Mouse (Mus musculus) lung, adult 2 months (tissue): ENCODE measurements around the gene Sh2b3. TPM values are rescaled to one million over a fixed set of nuclear protein-coding genes. Genes with fewer than 3 reads are reported as not detected.

Experiments
- DNase-seq: peaks from one replicate; pipeline ENCODE4 v3.0.0; 2022
- H3K4me1 ChIP-seq: fragments of 200-500 bp; 2 replicates; pipeline ENCODE4 v1.6.1; 2011; ENCODE audit warnings: low read length; ENCODE audit not compliant: control insufficient read depth, insufficient read depth
- H3K4me3 ChIP-seq: fragments of 200-500 bp; replicated peaks from 2 replicates; pipeline ENCODE3; 2011; ENCODE audit warnings: low read depth, mild to moderate bottlenecking, control low read depth, low read length; ENCODE audit errors: extremely low read depth
- CTCF ChIP-seq: fragments of 200-500 bp; IDR thresholded peaks from 2 replicates; pipeline ENCODE4 v1.5.1; 2011; ENCODE audit warnings: mild to moderate bottlenecking, low read length, control low read depth; ENCODE audit not compliant: insufficient read depth
- POLR2A ChIP-seq: fragments of 200-500 bp; IDR thresholded peaks from 2 replicates; pipeline ENCODE4 v1.6.1; 2011; ENCODE audit warnings: low read depth, mild to moderate bottlenecking, control low read depth, low read length, borderline replicate concordance; ENCODE audit errors: extremely low read depth
- WGBS: fragments of 180-500 bp; shearing (Covaris S2); methylation state at CpG from one replicate; pipeline ENCODE4 v1.1.7; 2018; 5-methylcytosine and 5-hydroxymethylcytosine counted together
- polyA plus RNA-seq: library from polyadenylated mRNA; depleted of rRNA; stranded (reverse); fragments of >200 nt; gene quantifications from 2 replicates; pipeline ENCODE4 v1.2.3, GENCODE M21; 2012

Gene Sh2b3
- polyA plus RNA-seq, 1 experiment: 58.8 TPM

DNA sequence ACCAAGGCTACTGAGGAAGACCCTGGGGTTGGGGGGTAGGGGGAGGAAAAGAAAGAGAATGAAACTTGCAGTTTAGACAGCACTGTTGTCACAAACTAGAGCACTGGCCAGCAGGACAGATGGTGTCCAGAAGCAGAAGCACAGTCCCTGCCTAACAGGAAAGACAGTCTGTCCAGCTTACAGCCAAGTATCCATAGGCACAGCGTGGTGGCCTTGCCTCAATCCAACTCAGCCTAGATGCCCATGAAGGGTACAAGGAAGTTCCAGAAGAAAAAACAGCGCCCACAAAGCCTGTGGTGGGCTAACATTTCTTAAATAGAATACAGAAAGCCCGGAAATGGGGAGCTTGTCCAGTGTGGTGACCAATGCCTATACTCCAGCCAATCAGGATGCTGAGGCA, 11.8 kb downstream of the Sh2b3 start:
- Histone ChIP-seq H3K4me3 (no peak overlapping the region), H3K4me1 (peaks cover 24% of the 10 kb centered on the region)
- TF ChIP-seq POLR2A: no peak
- TF ChIP-seq CTCF: no peak
- no peak for DNase-seq
- WGBS: 78% methylated on average over 3 of the region's 3 CpGs

DNA sequence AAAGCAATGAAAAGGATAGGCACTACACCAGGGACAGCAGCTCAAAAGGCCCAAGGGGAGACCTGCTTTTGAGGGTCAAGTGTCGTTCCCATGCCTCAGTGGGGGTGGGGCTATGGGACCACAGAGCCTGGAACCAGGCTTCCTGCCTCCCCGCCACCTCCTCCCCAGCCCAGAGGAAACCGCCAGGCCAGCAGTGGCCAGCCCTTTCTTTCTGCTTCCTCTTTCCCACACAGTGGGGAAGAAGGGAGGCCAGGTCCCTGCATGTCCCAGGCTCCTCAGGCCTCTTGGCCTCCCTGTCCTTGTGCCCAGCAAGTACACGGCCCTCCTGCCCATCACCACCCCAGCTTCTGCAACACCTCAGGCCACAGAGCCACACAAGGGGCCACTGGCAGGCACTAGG, 13.3 kb downstream of the Sh2b3 start:
- no peak overlapping the region for H3K4me3 ChIP-seq
- 37% methylated on average over 4 of the region's 4 CpGs for WGBS
- no peak for TF ChIP-seq POLR2A
- TF ChIP-seq CTCF: no peak
- peaks cover 30% of the 10 kb centered on the region for H3K4me1 ChIP-seq
- DNase-seq: no peak

DNA sequence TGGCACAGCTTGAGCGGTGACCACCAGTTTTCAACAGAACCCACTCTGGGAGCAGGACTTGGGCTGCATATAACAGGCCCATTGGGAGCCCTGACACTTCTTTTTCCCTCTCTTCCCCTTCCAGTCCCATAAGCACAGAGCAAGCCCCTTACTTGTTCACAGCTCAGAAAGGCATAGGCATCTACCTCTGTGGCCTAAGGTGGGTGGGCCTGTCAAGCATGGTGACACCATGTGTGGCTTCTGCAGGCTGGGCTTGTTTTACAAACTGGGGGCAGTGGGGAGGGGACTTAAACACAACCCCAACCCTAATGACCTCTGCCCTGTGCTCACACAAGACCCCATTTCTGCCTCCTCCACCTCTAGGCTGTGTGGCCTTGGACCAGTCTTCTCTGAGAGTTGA, 13.8 kb downstream of the Sh2b3 start:
- 94% methylated on average over 1 of the region's 1 CpGs for WGBS
- no peak for DNase-seq

DNA sequence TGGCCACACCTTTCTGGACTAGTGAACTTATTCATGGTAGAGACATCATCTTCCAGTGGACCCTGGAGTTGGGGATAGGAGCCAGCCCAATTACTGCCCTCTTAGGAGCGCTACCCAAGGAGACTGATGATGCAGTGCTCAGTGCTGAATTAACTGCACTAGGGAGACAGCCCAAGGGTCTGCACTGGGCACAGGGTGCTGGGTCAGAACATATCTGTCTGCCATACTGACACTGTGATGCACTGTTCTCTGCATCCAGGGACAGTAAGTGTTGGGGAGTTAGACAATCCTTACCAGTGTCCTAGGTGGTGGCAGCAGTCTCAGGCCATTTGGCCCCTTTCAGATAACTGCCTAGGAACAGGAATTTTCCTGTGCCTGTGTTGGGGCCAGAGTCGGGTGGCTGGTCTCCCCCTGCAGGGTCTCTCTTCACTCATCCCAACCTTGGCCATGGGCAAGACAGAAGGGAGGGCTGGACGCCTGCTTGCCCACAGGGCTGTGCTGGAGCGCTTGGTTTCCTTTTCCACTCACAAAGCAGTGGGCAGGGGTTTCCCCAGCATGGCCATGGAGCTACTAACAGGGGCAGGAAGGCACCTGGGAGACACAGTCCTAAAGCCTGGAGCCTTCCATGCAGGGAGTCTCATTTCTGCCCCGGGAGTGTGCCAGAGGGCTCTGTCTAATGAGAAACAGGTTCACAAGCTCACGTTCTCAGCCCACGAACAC, 14.5 kb downstream of the Sh2b3 start:
- peaks cover 30% of the 10 kb centered on the region for H3K4me1 ChIP-seq
- DNase-seq: no peak
- TF ChIP-seq CTCF: no peak
- no peak for TF ChIP-seq POLR2A
- WGBS: 67% methylated on average over 7 of the region's 7 CpGs
- H3K4me3 ChIP-seq: no peak overlapping the region

More for the DNA sequence above, 13.8 kb downstream of the Sh2b3 start:
- Histone ChIP-seq H3K4me1 (peaks cover 30% of the 10 kb centered on the region), H3K4me3 (no peak overlapping the region)
- no peak for TF ChIP-seq POLR2A
- no peak for TF ChIP-seq CTCF

DNA sequence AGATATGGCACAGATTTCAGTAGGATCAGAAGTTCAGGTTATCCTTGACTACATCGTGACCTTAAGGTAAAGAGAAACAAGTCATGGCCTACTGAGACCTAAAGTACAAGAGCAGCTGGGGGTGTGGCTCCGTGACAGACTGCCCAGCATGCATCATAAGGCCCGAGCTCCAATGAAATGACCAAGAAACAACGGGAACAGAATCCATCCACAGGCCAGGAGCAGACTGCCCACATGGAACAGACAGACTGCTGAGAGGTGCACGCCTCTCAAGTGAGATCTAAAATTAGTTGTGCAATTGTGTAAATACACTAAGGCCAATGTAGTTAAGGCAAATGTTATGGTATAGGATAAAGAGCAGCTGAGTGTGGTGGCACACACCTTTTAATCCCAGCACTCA, 15.9 kb downstream of the Sh2b3 start:
- no peak overlapping the region for H3K4me3 ChIP-seq
- peaks cover 30% of the 10 kb centered on the region for H3K4me1 ChIP-seq
- TF ChIP-seq CTCF: no peak
- no peak for TF ChIP-seq POLR2A
- DNase-seq: no peak
- 56% methylated on average over 5 of the region's 5 CpGs for WGBS

- WGBS: 85% methylated on average over 5 of the region's 5 CpGs
- no peak for DNase-seq
- H3K4me3 ChIP-seq: no peak overlapping the region
- TF ChIP-seq CTCF: no peak
- H3K4me1 ChIP-seq: peaks cover 28% of the 10 kb centered on the region
These were observed 16.3 kb downstream of the Sh2b3 start for GRCm38 (mm10) chr5:121821116-121821515.

GRCm38 (mm10) chr5:121820657-121821056, 16.8 kb downstream of the Sh2b3 start:
- TF ChIP-seq POLR2A (no peak), CTCF (no peak)
- peaks cover 28% of the 10 kb centered on the region for H3K4me1 ChIP-seq
- 31% methylated on average over 3 of the region's 3 CpGs for WGBS
- no peak for DNase-seq
- H3K4me3 ChIP-seq: no peak overlapping the region

- no peak overlapping the region for H3K4me3 ChIP-seq
- DNase-seq: no peak
- WGBS: 49% methylated on average over 2 of the region's 2 CpGs
- H3K4me1 ChIP-seq: peaks cover 30% of the 10 kb centered on the region
- TF ChIP-seq CTCF (no peak), POLR2A (no peak)
These were observed 17.3 kb downstream of the Sh2b3 start for GRCm38 (mm10) chr5:121820161-121820560.

DNA sequence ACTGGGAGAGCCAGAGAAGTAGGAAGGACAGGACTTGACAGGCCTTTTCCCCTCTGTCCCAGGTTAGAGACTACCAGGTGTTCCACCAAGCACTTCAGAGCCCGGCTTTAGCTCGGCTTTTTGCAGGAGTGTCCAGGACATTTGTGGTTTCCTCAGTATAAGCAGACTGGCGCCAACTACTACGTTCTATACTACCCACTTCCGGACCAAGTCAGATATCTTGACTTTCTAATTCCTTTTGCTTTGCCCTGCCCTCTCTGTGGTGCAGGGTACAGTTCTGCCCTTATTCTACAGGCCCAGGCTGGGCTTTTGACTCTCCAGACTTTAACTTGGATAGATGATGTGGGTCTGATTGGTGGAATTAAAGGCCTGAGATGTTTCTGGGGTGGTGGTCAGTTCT, 17.9 kb downstream of the Sh2b3 start:
- no peak for DNase-seq
- 52% methylated on average over 5 of the region's 5 CpGs for WGBS

DNA sequence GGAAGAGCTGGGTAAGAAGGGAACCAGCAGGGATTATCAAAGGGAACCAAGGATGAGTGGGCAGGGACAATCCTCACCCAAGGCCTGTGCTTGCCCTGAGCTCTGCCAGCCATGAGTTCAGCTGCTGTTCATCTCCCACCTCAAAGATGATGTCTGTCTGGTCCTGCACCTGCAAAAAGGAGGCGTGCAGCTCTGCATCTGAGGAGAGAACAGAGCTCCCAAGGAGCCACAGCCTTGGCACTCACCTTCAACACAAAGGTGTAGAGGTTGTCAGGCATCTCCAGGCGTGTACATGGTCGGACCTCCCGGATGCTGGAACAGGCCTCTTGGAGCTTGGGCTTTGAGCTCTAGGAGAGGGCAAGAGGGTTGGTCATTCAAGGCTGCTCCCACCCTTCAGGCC, 18.6 kb downstream of the Sh2b3 start:
- 82% methylated on average over 4 of the region's 4 CpGs for WGBS
- TF ChIP-seq POLR2A (no peak), CTCF (no peak)
- DNase-seq: no peak
- Histone ChIP-seq H3K4me3 (no peak overlapping the region), H3K4me1 (peaks cover 22% of the 10 kb centered on the region)

More for the DNA sequence above, 17.9 kb downstream of the Sh2b3 start:
- no peak overlapping the region for H3K4me3 ChIP-seq
- H3K4me1 ChIP-seq: peaks cover 29% of the 10 kb centered on the region
- TF ChIP-seq CTCF (no peak), POLR2A (no peak)
